Mouse (Mus musculus): ENCODE data around the gene Arfip1. TPM values are rescaled to one million over a fixed set of nuclear protein-coding genes. Genes with fewer than 3 reads are reported as not detected.

Gene Arfip1
- polyA plus RNA-seq, 1 experiment from 2014 or later, result 21.9 TPM

DNA sequence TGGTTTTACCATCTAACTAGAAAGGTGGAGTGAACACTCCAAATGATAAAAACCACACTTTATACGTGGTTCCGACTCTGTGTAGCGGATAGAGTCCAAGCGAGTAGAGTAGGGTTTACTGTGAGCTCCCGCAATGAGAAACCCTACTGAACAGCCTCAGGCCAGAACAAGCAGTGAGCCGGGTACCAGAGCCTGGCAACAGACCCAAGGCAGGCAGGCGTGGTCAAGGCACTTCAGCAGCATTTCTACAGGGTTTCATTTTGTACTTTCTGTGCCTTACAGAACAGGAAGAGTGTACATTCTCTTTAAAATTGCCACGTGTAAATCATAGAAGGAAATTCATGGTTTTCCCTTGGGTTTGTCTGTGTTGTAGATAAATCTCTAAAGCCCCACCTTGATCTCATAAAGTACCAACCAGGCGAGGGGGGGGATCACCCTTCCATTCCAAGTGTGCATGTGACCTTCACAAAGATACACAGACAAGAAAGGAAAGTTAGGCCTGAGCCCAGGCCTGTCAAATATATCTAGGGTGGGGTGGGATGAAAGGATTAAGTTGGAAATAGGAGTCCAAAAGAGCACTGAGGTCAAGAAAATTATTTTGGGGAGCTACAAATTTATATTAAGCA, 19.6 kb upstream of the Arfip1 start:
- no peaks in the 10 kb centered on the region for H3K9me3 ChIP-seq (replicated peaks)

DNA sequence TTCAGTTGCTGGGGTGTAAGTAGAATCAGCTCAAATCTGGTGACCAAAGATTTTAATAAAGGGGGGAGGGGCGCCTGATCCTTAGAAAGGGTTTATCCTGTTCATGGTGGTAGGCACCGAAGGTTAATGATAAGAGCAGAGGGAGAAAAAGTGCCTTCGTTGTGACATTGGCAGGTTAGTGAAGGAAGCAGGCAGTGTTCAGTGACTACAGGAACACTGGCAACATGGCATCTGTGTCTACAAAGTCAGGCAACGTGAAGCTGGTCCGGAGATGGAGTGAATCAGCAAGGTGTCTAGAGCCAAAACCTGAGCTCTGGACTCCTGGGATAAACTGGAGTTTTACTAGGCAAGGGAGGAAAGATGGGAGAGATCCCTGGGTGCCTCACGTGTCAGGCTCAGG, 16.3 kb upstream of the Arfip1 start:
- no peak for ATAC-seq (ENCODE audit: low FRiP score)
- no peaks in the 10 kb centered on the region for H3K36me3 ChIP-seq
- no peak overlapping the region for H3K4me3 ChIP-seq (replicated peaks)
- H3K4me1 ChIP-seq, result peaks cover 4% of the 10 kb centered on the region; the same call in 1 of the 2 replicates
- 88% methylated on average over 6 of the region's 6 CpGs for WGBS
- no peak overlapping the region for H3K27ac ChIP-seq (replicated peaks)
- H3K4me2 ChIP-seq, result no peak overlapping the region
- no peaks in the 10 kb centered on the region for H3K27me3 ChIP-seq (replicated peaks)
- H3K9me3 ChIP-seq (replicated peaks), result no peaks in the 10 kb centered on the region
- H3K9ac ChIP-seq (replicated peaks), result no peak overlapping the region

More for the DNA sequence above, 19.6 kb upstream of the Arfip1 start:
- 88% methylated on average over 9 of the region's 9 CpGs for WGBS
- Histone ChIP-seq H3K27me3 (replicated peaks) (no peaks in the 10 kb centered on the region), H3K4me1 (no peaks in the 10 kb centered on the region), H3K9ac (replicated peaks) (no peak overlapping the region), H3K4me3 (replicated peaks) (no peak overlapping the region), H3K4me2 (no peak overlapping the region), H3K27ac (replicated peaks) (no peak overlapping the region), H3K36me3 (no peaks in the 10 kb centered on the region)
- ATAC-seq (ENCODE audit: low FRiP score), result no peak

DNA sequence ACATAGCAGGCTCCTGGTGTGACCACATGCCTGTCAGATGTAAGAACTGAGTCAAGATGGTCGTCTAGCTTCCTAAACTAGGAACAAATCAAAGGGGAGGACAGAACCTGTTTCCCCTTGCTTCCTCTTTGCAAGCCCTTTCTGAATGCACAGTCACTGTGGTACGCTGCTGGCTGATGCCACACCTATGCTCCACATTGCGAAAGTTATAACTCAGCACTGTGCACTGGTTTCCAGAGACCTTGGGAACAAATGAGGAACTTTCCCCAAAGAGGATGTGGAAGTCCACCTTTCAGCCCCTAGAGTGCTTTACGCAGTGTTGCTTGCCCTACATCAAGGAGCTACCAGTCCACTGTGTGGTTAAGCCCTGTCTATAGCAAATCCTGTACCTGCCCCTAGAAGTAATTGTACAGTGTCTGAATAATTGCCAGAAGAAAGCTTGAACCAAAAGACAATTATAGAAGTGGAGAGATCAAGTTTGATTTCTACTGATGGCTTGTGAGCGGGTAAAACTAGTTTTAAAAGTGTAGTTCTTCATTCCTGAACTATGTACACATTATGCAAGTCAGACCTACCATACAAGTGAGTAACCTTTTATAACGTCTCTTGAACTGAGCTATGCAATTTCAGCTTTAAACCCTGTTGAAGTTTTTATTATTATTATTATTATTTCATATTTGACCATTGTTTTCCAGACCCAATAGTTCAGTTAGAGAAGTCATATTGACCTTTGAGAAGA, 15.7 kb upstream of the Arfip1 start:
- H3K9me3 ChIP-seq (replicated peaks), result no peaks in the 10 kb centered on the region
- H3K27ac ChIP-seq (replicated peaks), result no peak overlapping the region
- H3K4me2 ChIP-seq, result no peak overlapping the region
- H3K9ac ChIP-seq (replicated peaks), result no peak overlapping the region
- no peak for ATAC-seq (ENCODE audit: low FRiP score)
- H3K4me3 ChIP-seq (replicated peaks), result no peak overlapping the region
- no peaks in the 10 kb centered on the region for H3K27me3 ChIP-seq (replicated peaks)
- 88% methylated on average over 6 of the region's 6 CpGs for whole genome bisulfite sequencing
- H3K36me3 ChIP-seq, result no peaks in the 10 kb centered on the region
- H3K4me1 ChIP-seq, result peaks cover 4% of the 10 kb centered on the region; the same call in 1 of the 2 replicates

DNA sequence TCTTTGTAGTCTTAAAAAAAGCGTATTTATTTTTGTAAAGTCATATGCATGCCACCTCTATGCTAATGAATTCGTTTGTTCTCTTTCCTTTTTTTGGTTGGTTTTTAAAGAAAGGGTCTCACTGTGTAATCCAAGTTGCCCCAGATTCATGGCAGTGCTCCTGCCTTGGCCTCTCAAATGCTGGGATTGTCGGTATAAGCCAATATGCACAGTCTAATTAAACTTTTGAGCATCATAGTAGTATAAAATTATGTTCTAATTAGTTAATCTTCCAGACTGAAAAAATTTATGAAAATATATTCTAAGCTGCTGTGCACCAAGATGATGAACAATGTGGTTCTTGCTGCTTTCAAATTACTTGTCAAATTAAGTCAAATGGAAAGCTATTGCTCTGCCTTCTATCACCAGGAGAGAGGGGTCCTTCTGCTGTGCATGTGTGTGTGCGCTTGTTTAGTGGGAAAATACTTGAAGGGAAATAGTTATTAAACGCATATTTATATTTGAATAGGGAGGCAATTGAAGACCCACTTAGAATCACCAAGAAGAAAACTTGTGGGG, 13.3 kb upstream of the Arfip1 start:
- Histone ChIP-seq H3K4me2 (peak overlapping the region; percentile 42), H3K9ac (replicated peaks) (no peak overlapping the region), H3K4me1 (peaks cover 4% of the 10 kb centered on the region; the same call in 1 of the 2 replicates), H3K9me3 (replicated peaks) (no peaks in the 10 kb centered on the region), H3K36me3 (no peaks in the 10 kb centered on the region), H3K27me3 (replicated peaks) (no peaks in the 10 kb centered on the region), H3K4me3 (replicated peaks) (peak overlapping the region; percentile 16; the same call in 1 of the 2 replicates), H3K27ac (replicated peaks) (no peak overlapping the region)
- ATAC-seq (ENCODE audit: low FRiP score), result no peak
- WGBS, result 33% methylated on average over 5 of the region's 5 CpGs

DNA sequence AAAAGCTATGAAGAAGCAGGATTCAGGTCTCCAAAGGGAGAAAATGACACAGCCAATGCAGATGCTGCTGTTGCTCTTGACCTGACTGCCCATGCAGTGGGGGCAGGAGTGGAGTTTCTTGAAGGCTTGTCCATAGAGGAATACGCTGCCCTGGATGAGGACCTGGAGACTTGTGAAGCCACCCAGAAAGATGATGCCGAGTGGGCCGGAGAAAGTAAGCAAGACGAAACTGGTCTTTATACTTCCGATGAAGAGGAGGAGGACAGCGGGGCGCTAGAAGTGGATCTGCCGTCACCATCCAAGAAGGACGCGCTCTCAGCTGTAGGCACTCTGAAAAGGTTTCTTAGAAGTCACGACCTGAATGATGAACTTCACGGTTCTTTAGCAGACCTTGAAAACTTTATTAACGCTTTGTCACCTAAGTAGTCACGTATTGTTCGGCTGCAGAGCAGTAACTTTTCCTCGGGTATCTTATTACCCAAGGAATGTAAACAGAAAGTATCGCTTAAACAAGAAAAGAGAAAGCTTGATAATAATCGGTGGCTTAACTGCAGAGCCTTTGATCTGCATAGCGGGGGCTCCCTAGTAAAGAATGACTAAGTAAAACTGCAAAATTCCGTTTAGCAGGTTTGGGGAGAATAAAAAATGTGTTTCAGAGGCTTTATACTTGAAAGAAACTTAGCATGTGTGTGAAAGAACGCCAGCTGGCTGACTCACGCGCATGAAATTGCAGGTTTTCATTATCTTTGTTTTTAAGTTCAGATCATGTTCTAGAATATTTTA, 12.7 kb upstream of the Arfip1 start:
- Histone ChIP-seq H3K4me3 (replicated peaks) (peak overlapping the region; percentile 16; the same call in 1 of the 2 replicates), H3K36me3 (no peaks in the 10 kb centered on the region), H3K27me3 (replicated peaks) (no peaks in the 10 kb centered on the region), H3K9ac (replicated peaks) (no peak overlapping the region), H3K27ac (replicated peaks) (no peak overlapping the region), H3K9me3 (replicated peaks) (no peaks in the 10 kb centered on the region), H3K4me1 (peaks cover 4% of the 10 kb centered on the region; the same call in 1 of the 2 replicates), H3K4me2 (peak overlapping the region; percentile 42)
- WGBS, result 6% methylated on average over 23 of the region's 23 CpGs
- ATAC-seq (ENCODE audit: low FRiP score), result no peak

DNA sequence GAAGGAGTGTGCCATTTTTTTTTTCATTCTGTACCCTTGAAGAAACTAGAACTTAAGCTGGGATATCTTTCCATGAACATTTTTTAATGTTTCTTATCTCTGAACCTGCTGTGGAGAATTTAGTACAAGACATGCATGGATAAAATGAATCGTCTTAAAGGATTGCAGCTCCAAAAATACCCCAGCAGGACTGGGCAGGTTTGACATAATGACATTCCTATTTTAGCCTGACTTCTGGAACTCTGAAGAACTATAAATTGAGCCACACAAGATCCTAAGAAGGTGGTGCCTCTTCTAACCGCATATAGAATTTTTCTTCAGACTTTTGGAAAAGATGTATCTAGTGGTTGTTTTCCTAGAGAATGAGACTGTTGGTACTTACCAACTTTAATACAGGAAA, 10.8 kb upstream of the Arfip1 start, which contains the start of gene Tigd4:
Tigd4 (plus strand) TSS at position 301 of the 400 bp plus-strand sequence.
- H3K4me2 ChIP-seq, result no peak within 1 kb of the TSS
- peaks cover 4% of the 10 kb centered on the region; the same call in 1 of the 2 replicates for H3K4me1 ChIP-seq
- no peaks in the 10 kb centered on the region for H3K36me3 ChIP-seq
- H3K4me3 ChIP-seq (replicated peaks), result no peak within 1 kb of the TSS
- no peak within 1 kb of the TSS for H3K27ac ChIP-seq (replicated peaks)
- H3K27me3 ChIP-seq (replicated peaks), result no peaks in the 10 kb centered on the region
- WGBS, result 94% methylated on average over 2 of the region's 2 CpGs
- ATAC-seq (ENCODE audit: low FRiP score), result no peak
- H3K9ac ChIP-seq (replicated peaks), result no peak within 1 kb of the TSS
- H3K9me3 ChIP-seq (replicated peaks), result no peaks in the 10 kb centered on the region

DNA sequence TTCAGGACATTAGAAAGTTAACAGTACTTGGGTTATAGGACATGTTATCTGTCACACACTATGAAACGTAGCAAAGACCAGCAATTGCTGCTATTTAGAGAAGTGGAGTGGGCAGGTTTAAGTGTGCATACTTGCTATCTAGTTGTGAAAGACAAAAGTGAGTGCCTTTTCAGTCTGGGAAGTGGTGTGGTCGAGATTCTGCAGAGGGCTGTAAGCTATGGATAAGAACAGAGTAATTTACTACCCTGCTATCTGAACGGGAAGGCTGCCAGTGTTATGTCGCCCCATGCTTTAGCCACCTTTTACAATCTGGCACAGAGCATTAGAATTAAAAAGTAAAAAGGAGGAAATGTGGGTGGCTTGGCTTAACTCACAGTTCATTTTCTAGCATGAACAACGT, 4.3 kb upstream of the Arfip1 start:
- ATAC-seq (ENCODE audit: low FRiP score), result no peak
- H3K27ac ChIP-seq (replicated peaks), result no peak overlapping the region
- no peak overlapping the region for H3K4me2 ChIP-seq
- H3K4me3 ChIP-seq (replicated peaks), result no peak overlapping the region
- H3K9ac ChIP-seq (replicated peaks), result no peak overlapping the region
- H3K9me3 ChIP-seq (replicated peaks), result no peaks in the 10 kb centered on the region
- no peaks in the 10 kb centered on the region for H3K36me3 ChIP-seq
- peaks cover 11% of the 10 kb centered on the region for H3K4me1 ChIP-seq
- WGBS, result 46% methylated on average over 5 of the region's 5 CpGs
- peaks cover 3% of the 10 kb centered on the region; the same call in 1 of the 2 replicates for H3K27me3 ChIP-seq (replicated peaks)

DNA sequence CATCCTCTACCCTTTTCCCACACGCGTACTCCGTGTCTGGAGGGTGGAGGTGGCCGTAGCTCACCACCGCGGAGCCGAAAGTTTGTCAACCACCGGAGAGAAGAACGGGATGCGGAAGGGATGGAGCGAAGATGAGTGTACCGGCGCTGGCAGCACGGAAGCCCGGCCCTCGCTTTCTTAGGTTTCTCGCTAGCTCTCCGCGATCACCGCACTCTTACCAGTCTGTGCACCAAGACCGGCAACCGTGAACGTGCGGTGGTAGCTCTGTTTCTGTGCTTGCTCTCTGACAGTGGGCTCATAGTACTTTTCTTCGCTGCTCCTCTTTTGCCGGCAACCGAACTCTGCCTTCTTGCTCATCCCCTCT, 470 bp upstream of the Arfip1 start:
- peak overlapping the region; percentile 66 for H3K9ac ChIP-seq (replicated peaks)
- no peaks in the 10 kb centered on the region for H3K36me3 ChIP-seq
- H3K27ac ChIP-seq (replicated peaks), result peak overlapping the region; percentile 93
- ATAC-seq (ENCODE audit: low FRiP score), result peak; percentile 70
- peak overlapping the region; percentile 87 for H3K4me3 ChIP-seq (replicated peaks)
- H3K4me1 ChIP-seq, result peaks cover 32% of the 10 kb centered on the region
- 0% methylated on average over 27 of the region's 27 CpGs for WGBS
- H3K4me2 ChIP-seq, result peak overlapping the region; percentile 87
- H3K9me3 ChIP-seq (replicated peaks), result no peaks in the 10 kb centered on the region
- H3K27me3 ChIP-seq (replicated peaks), result peaks cover 3% of the 10 kb centered on the region; the same call in 1 of the 2 replicates

DNA sequence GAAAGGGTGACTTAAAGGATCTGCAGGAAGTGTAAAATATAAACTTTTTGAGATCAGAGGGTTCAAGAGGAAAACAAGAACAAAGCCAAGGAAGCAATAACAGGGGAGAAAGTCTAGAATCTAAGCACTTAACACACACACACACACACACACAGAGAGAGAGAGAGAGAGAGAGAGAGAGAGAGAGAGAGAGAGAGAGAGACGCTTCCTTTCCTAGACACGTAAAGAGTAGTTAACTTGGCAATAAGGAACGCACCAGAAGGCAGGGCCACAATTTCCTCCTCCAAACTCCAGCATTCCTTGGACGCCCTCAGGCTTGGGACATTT, 766 bp downstream of the Arfip1 start:
- H3K9ac ChIP-seq (replicated peaks), result peak overlapping the region; percentile 66
- no peak for ATAC-seq (ENCODE audit: low FRiP score)
- 3% methylated on average over 4 of the region's 4 CpGs for WGBS
- H3K9me3 ChIP-seq (replicated peaks), result no peaks in the 10 kb centered on the region
- no peaks in the 10 kb centered on the region for H3K36me3 ChIP-seq
- peaks cover 3% of the 10 kb centered on the region; the same call in 1 of the 2 replicates for H3K27me3 ChIP-seq (replicated peaks)
- H3K4me3 ChIP-seq (replicated peaks), result peak overlapping the region; percentile 87
- H3K4me2 ChIP-seq, result peak overlapping the region; percentile 87
- H3K27ac ChIP-seq (replicated peaks), result peak overlapping the region; percentile 93
- peaks cover 32% of the 10 kb centered on the region for H3K4me1 ChIP-seq

DNA sequence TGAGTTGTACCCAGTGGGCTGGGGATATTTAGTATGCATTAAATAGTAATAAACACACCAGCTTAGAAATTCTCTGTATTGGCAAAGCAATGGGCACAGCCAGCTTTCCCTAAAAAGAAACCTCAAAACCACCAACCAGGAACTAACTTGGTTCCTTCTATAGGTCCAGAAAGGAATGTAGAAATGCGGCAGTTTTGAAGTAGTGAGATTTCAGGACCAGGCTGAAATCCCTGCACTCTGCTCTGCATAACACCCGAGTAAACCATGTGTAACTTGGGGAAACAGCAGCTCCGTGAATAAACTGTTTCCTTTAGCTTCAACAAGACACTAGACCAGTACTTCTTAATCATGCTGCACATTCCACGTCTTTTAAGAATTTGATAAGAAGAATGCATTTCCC, 1.7 kb downstream of the Arfip1 start:
- no peaks in the 10 kb centered on the region for H3K9me3 ChIP-seq (replicated peaks)
- H3K27ac ChIP-seq (replicated peaks), result no peak overlapping the region
- H3K27me3 ChIP-seq (replicated peaks), result peaks cover 3% of the 10 kb centered on the region; the same call in 1 of the 2 replicates
- H3K4me2 ChIP-seq, result peak overlapping the region; percentile 87
- ATAC-seq (ENCODE audit: low FRiP score), result no peak
- H3K4me1 ChIP-seq, result peaks cover 32% of the 10 kb centered on the region
- H3K9ac ChIP-seq (replicated peaks), result no peak overlapping the region
- peak overlapping the region; percentile 87; the same call in 1 of the 2 replicates for H3K4me3 ChIP-seq (replicated peaks)
- 70% methylated on average over 4 of the region's 4 CpGs for WGBS
- no peaks in the 10 kb centered on the region for H3K36me3 ChIP-seq

DNA sequence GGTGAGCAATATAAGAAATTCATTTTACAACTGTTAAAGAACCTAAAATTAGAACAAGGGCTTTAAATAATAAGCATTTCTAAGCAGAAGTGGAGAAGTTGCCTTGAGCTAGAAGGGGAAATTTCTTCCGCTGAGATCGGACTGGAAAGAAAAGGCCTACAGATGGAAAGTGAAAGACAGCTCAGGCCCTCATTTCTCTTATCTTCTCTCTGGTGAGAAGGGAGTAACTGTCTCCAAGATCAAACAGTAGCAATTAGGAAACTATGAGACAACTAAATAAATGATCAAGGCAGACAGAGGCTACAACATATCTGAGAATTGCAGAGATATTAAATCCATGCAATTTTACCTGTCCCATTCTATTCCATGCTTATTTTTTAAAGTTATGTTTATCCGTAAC, 11.9 kb downstream of the Arfip1 start:
- 97% methylated on average over 3 of the region's 3 CpGs for WGBS
- H3K9me3 ChIP-seq (replicated peaks), result no peaks in the 10 kb centered on the region
- no peak for ATAC-seq (ENCODE audit: low FRiP score)
- H3K4me1 ChIP-seq, result peaks cover 3% of the 10 kb centered on the region; the same call in 1 of the 2 replicates
- no peaks in the 10 kb centered on the region for H3K36me3 ChIP-seq
- H3K27me3 ChIP-seq (replicated peaks), result no peaks in the 10 kb centered on the region
- H3K4me2 ChIP-seq, result no peak overlapping the region
- H3K9ac ChIP-seq (replicated peaks), result no peak overlapping the region
- H3K27ac ChIP-seq (replicated peaks), result no peak overlapping the region
- H3K4me3 ChIP-seq (replicated peaks), result no peak overlapping the region
